Mouse (Mus musculus): ENCODE measurements around the gene Zdhhc13. TPM values are rescaled to one million over a fixed set of nuclear protein-coding genes. Genes with fewer than 3 reads are reported as not detected.
A peak's percentile ranks its signal among the peaks of the same experiment; 100 is the strongest.

Gene Zdhhc13
- polyA plus RNA-seq (2012; rRNA removed), result 23.0 and 23.6 TPM in 2 replicates

GRCm38 (mm10) chr7:48788851-48789572 lies at the start of gene Zdhhc13:
Gene Zdhhc13, plus strand, starts transcription at chr7:48789003.
- DNase-seq, result peak; percentile 94 to 95
- Histone ChIP-seq H3K27ac (ENCODE audit: insufficient read depth, low read length) (peak within 1 kb of the TSS; percentile 74), H3K4me1 (ENCODE audit: control insufficient read depth, insufficient read depth, low read length) (peaks cover 14% of the 10 kb centered on the region), H3K4me3 (replicated peaks; ENCODE audit: insufficient read depth, low read depth, low read length) (peak within 1 kb of the TSS; percentile 76), H3K27me3 (ENCODE audit: control insufficient read depth, insufficient read depth, low read length) (no peaks in the 10 kb centered on the region)
- TF ChIP-seq CTCF (IDR thresholded peaks at IDR 0.05; ENCODE audit: borderline replicate concordance, insufficient read depth, low read depth, low read length) (no peak), POLR2A (IDR thresholded peaks at IDR 0.05; ENCODE audit: borderline replicate concordance, insufficient read depth, low read length) (peak; percentile 62)
- WGBS, result under 1% methylated on average over 57 of the region's 57 CpGs

DNA sequence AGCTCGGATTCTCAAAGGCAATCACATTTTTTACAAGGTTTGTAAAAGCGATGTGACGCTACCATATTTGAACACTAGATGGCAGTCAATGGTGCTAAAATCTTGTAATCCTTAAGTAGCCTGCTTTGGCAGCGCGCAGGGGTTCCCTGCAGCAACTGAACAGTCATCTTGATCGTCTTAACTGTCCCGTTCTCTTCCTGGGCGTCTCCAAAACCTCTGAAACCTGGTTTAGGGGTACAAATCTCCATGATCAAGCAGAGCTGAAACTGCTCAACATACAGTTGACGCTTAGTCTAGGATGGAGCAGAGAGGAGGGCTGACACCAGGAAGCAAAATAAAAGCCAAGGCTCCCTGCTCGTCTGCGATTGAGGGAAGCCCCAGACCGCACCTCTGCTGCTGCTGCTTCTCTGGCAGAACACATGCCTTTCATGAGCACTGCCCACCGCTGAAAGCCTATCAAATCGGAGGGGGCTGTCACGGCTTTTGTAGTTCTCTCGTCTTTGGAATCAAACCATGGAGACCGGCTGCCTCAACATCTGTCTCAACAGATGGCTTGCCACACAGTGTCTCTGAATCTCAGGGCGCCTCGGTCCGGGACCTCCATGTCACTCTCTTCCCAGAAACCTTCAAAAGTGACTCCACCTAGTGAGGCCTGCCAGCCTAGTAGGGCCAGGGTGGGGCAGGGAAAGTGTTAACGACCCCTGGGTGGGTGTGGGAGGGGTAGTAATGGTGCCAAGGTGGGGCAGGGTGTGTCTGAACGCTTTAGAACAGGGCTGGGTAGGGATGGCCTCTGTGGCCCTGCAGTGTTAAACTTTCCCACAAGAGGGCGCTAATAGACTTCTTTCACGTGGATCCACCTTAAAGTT lies 39.3 kb upstream of the Zdhhc13 start:
- Histone ChIP-seq H3K4me1 (ENCODE audit: control insufficient read depth, insufficient read depth, low read length) (no peaks in the 10 kb centered on the region), H3K27ac (ENCODE audit: insufficient read depth, low read length) (no peak overlapping the region; the same call in 1 of the 2 replicates), H3K4me3 (replicated peaks; ENCODE audit: insufficient read depth, low read depth, low read length) (peak overlapping the region; percentile 60), H3K27me3 (ENCODE audit: control insufficient read depth, insufficient read depth, low read length) (no peaks in the 10 kb centered on the region)
- DNase-seq, result peak; percentile 83 to 86
- TF ChIP-seq CTCF (IDR thresholded peaks at IDR 0.05; ENCODE audit: borderline replicate concordance, insufficient read depth, low read depth, low read length) (peak; percentile 80), POLR2A (IDR thresholded peaks at IDR 0.05; ENCODE audit: borderline replicate concordance, insufficient read depth, low read length) (no peak)
- under 1% methylated on average over 24 of the region's 24 CpGs for WGBS

DNA sequence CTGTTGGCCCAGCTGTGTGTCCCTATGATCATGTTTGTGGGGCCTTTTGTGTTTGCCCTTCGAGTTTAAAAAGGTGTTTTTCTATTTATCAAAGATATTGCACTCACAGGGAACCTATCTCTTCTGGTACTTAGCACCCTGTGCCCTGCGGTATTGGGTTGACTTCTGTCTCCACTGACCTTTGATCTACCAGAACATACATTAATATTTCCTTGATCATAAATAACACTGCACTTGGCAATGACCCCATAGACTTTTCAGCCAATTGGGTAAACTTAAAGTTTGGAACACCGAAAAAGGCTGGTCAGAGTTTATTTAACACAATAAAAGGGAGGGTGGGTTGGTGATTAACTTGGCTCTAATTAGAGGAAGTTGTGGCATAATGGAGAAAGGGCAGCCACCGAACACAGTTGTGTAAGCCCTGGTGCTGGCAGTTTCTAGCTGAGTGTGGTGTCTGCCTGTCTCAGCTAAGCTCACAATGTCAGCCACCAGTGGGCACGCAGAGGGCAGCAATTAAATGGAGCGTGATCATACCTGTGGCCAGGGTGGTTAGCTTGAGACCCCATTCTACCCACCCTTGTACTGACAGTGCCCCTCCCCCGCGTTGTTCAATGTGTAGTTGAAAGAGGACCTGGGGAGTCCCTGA lies 38.5 kb upstream of the Zdhhc13 start:
- no peak overlapping the region for H3K27ac ChIP-seq (ENCODE audit: insufficient read depth, low read length)
- H3K4me3 ChIP-seq (replicated peaks; ENCODE audit: insufficient read depth, low read depth, low read length), result no peak overlapping the region
- DNase-seq, result peak; percentile 9 to 15
- no peaks in the 10 kb centered on the region for H3K4me1 ChIP-seq (ENCODE audit: control insufficient read depth, insufficient read depth, low read length)
- WGBS, result 62% methylated on average over 8 of the region's 8 CpGs
- TF ChIP-seq POLR2A (IDR thresholded peaks at IDR 0.05; ENCODE audit: borderline replicate concordance, insufficient read depth, low read length) (no peak), CTCF (IDR thresholded peaks at IDR 0.05; ENCODE audit: borderline replicate concordance, insufficient read depth, low read depth, low read length) (no peak)
- H3K27me3 ChIP-seq (ENCODE audit: control insufficient read depth, insufficient read depth, low read length), result no peaks in the 10 kb centered on the region

- no peak overlapping the region for H3K27ac ChIP-seq (ENCODE audit: insufficient read depth, low read length)
- 86% methylated on average over 5 of the region's 5 CpGs for WGBS
Measured at GRCm38 (mm10) chr7:48751222-48751621, 37.6 kb upstream of the Zdhhc13 start.

DNA sequence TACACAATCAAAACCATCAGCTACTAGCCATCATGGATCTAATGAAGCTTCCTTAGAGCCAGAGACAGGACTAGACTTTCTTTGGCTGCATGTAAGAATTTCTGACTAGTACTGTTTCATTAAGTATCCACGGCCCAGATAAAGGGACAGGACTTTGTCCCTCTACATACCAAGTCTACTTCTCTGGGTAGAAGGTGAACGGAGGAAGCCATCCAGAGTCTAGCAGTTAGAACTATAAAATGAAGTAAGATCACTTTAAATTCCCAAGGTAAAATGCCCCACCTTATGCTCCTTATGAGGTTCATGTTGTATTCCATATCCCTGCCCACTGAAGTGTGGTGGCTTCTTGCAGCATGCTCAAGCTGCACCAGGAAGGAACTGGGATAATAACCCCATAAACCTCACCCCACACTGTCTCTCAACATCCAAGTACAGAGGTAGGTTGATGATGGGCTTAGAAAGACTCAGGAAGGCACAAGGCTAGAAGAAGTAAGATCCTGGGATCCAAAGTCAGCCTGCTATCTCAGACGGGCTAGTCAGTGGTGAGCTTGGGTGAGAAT lies 34.3 kb upstream of the Zdhhc13 start:
- DNase-seq, result no peak
- no peaks in the 10 kb centered on the region for H3K27me3 ChIP-seq (ENCODE audit: control insufficient read depth, insufficient read depth, low read length)
- no peak overlapping the region for H3K27ac ChIP-seq (ENCODE audit: insufficient read depth, low read length)
- no peak overlapping the region for H3K4me3 ChIP-seq (replicated peaks; ENCODE audit: insufficient read depth, low read depth, low read length)
- H3K4me1 ChIP-seq (ENCODE audit: control insufficient read depth, insufficient read depth, low read length), result no peaks in the 10 kb centered on the region
- TF ChIP-seq CTCF (IDR thresholded peaks at IDR 0.05; ENCODE audit: borderline replicate concordance, insufficient read depth, low read depth, low read length) (no peak), POLR2A (IDR thresholded peaks at IDR 0.05; ENCODE audit: borderline replicate concordance, insufficient read depth, low read length) (no peak)
- 86% methylated on average over 3 of the region's 3 CpGs for whole genome bisulfite sequencing

More at GRCm38 (mm10) chr7:48751222-48751621, 37.6 kb upstream of the Zdhhc13 start:
- TF ChIP-seq CTCF (IDR thresholded peaks at IDR 0.05; ENCODE audit: borderline replicate concordance, insufficient read depth, low read depth, low read length) (no peak), POLR2A (IDR thresholded peaks at IDR 0.05; ENCODE audit: borderline replicate concordance, insufficient read depth, low read length) (no peak)
- DNase-seq, result no peak
- Histone ChIP-seq H3K4me1 (ENCODE audit: control insufficient read depth, insufficient read depth, low read length) (no peaks in the 10 kb centered on the region), H3K27me3 (ENCODE audit: control insufficient read depth, insufficient read depth, low read length) (no peaks in the 10 kb centered on the region), H3K4me3 (replicated peaks; ENCODE audit: insufficient read depth, low read depth, low read length) (no peak overlapping the region)

GRCm38 (mm10) chr7:48755825-48756224 lies 33.0 kb upstream of the Zdhhc13 start:
- Histone ChIP-seq H3K4me3 (replicated peaks; ENCODE audit: insufficient read depth, low read depth, low read length) (no peak overlapping the region), H3K27ac (ENCODE audit: insufficient read depth, low read length) (no peak overlapping the region), H3K4me1 (ENCODE audit: control insufficient read depth, insufficient read depth, low read length) (no peaks in the 10 kb centered on the region), H3K27me3 (ENCODE audit: control insufficient read depth, insufficient read depth, low read length) (no peaks in the 10 kb centered on the region)
- TF ChIP-seq POLR2A (IDR thresholded peaks at IDR 0.05; ENCODE audit: borderline replicate concordance, insufficient read depth, low read length), result no peak
- no peak for TF ChIP-seq CTCF (IDR thresholded peaks at IDR 0.05; ENCODE audit: borderline replicate concordance, insufficient read depth, low read depth, low read length)
- no peak for DNase-seq
- 88% methylated on average over 3 of the region's 3 CpGs for WGBS

DNA sequence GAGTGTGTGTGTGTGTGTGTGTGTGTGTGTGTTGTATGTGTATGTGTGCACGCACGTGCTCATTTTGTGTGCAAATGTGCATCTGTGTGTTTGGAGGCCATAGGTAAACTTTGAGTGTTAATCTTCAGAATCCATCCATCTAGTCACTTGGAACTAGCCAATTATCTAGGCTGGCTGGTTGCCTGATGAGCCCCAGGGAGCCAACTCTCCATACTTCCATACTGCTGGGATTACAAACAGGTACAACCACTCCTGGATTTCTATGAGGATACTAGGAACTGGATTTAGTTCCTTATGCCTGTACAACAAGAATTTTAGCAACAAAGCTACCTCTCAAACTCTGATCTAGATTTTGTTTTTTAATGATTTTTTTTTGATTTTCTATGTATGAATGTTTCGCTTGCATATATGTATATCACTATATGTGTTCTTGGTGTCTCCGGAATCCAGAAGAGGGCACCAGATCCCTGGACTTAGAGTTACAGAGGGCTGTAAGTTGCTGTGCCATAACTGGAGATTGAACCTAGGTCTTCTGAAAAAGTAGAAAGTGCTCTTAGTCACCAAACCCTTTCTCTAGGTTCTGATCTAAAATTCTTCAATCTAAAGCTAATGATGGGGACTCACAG lies 32.4 kb upstream of the Zdhhc13 start:
- no peak overlapping the region for H3K27ac ChIP-seq (ENCODE audit: insufficient read depth, low read length)
- 96% methylated on average over 4 of the region's 4 CpGs for WGBS
- no peaks in the 10 kb centered on the region for H3K4me1 ChIP-seq (ENCODE audit: control insufficient read depth, insufficient read depth, low read length)
- DNase-seq, result no peak
- H3K4me3 ChIP-seq (replicated peaks; ENCODE audit: insufficient read depth, low read depth, low read length), result no peak overlapping the region
- H3K27me3 ChIP-seq (ENCODE audit: control insufficient read depth, insufficient read depth, low read length), result no peaks in the 10 kb centered on the region
- TF ChIP-seq POLR2A (IDR thresholded peaks at IDR 0.05; ENCODE audit: borderline replicate concordance, insufficient read depth, low read length) (no peak), CTCF (IDR thresholded peaks at IDR 0.05; ENCODE audit: borderline replicate concordance, insufficient read depth, low read depth, low read length) (no peak)
